Comparison of ENCODE assay signal across 17 mouse cellular contexts in genomic region chr3:116342251-116342650, GRCm38 (mm10).
"Had no signal": no experiment of that assay in that cellular context is flagged by ENCODE, and none has a peak within 500 bp of the region (broad histone marks: within the 10 kb centered on the region; RNA-seq: fewer than 3 reads in every experiment).

No protein-coding gene starts in this region.

- ATAC-seq: midbrain, embryonic 16.5 days had no signal

- H3K4me3 ChIP-seq: midbrain, embryonic 10.5 days; midbrain, embryonic 12.5 days; myocyte; neural tube, embryonic 13.5 days; neural tube, embryonic 15.5 days had no signal

- H3K27ac ChIP-seq: midbrain, embryonic 10.5 days; midbrain, embryonic 12.5 days; neural tube, embryonic 13.5 days; neural tube, embryonic 15.5 days had no signal

- H3K36me3 ChIP-seq: neural tube, embryonic 15.5 days had no signal

- DNase-seq: lung, adult 18-20 months; lung, embryonic 14.5 days; lung, postnatal 10 days; lung, postnatal 4 days; midbrain, embryonic 14.5 days; right cerebral cortex, postnatal 14 days; right cerebral cortex, postnatal 4 days; spleen, adult 18-20 months; thymus, adult 18-20 months; thymus, postnatal 14 days; thymus, postnatal 36 days had no signal

- H3K9ac ChIP-seq: lung, embryonic 14.5 days; midbrain, embryonic 12.5 days; neural tube, embryonic 13.5 days; neural tube, embryonic 15.5 days had no signal

- H3K4me2 ChIP-seq: lung, embryonic 14.5 days; midbrain, embryonic 12.5 days; neural tube, embryonic 13.5 days; neural tube, embryonic 15.5 days had no signal

- H3K27me3 ChIP-seq: midbrain, embryonic 12.5 days; neural tube, embryonic 13.5 days; neural tube, embryonic 15.5 days had no signal

- H3K9me3 ChIP-seq: midbrain, embryonic 10.5 days; midbrain, embryonic 12.5 days; neural tube, embryonic 13.5 days; neural tube, embryonic 15.5 days had no signal

- H3K4me1 ChIP-seq: midbrain, embryonic 10.5 days; midbrain, embryonic 12.5 days had no signal
